Mouse (Mus musculus) heart, adult 2 months (tissue): Measurements from ENCODE around the gene Tex264. TPM values are rescaled to one million over a fixed set of nuclear protein-coding genes. Genes with fewer than 3 reads are reported as not detected.

ENCODE experiments used
- DNase-seq, 2 experiments: peaks; one replicate each; pipeline ENCODE4 v3.0.0; 2021
- H3K27ac ChIP-seq: fragments of 200-600 bp; 2 replicates; pipeline ENCODE4 v1.8.1; 2022
- H3K27me3 ChIP-seq: fragments of 200-500 bp; 2 replicates; pipeline ENCODE4 v1.6.1; 2012; ENCODE audit warnings: mild to moderate bottlenecking, low read length, inconsistent platforms, mixed read lengths; ENCODE audit not compliant: control insufficient read depth, insufficient read depth
- H3K36me3 ChIP-seq: fragments of 200-500 bp; 2 replicates; pipeline ENCODE4 v1.6.1; 2012; ENCODE audit warnings: low read length, inconsistent platforms; ENCODE audit not compliant: control insufficient read depth, insufficient read depth
- H3K4me1 ChIP-seq: fragments of 200-500 bp; 2 replicates; pipeline ENCODE4 v1.6.1; 2011; ENCODE audit warnings: low read length; ENCODE audit not compliant: control insufficient read depth, insufficient read depth
- H3K4me3 ChIP-seq: fragments of 200-600 bp; 2 replicates; pipeline ENCODE4 v1.8.1; 2022
- H3K79me2 ChIP-seq: fragments of 200-500 bp; replicated peaks from 2 replicates; pipeline ENCODE4 v1.6.1; 2012; ENCODE audit warnings: mild to moderate bottlenecking, inconsistent platforms, low read length, moderate library complexity, mixed read lengths; ENCODE audit not compliant: control insufficient read depth, insufficient read depth
- H3K9ac ChIP-seq: fragments of 200-500 bp; 2 replicates; pipeline ENCODE4 v1.6.1; 2012; ENCODE audit warnings: low read depth, mild to moderate bottlenecking, control low read depth, inconsistent platforms, low read length, mixed read lengths
- CTCF ChIP-seq: fragments of 200-600 bp; IDR thresholded peaks from 2 replicates; pipeline ENCODE4 v1.8.1; 2022; ENCODE audit warnings: antibody characterized with exemption, mild to moderate bottlenecking, moderate library complexity
- EP300 ChIP-seq: fragments of 200-500 bp; IDR thresholded peaks from 2 replicates; pipeline ENCODE4 v1.6.1; 2011; ENCODE audit warnings: low read depth, low read length, control low read depth; ENCODE audit not compliant: insufficient read depth
- POLR2A ChIP-seq: fragments of 200-500 bp; IDR thresholded peaks from 2 replicates; pipeline ENCODE4 v1.6.1; 2011; ENCODE audit warnings: mild to moderate bottlenecking, low read depth, low read length, control low read depth; ENCODE audit not compliant: insufficient read depth
- WGBS: fragments of 180-500 bp; shearing (Covaris S2); methylation state at CpG from one replicate; pipeline ENCODE4 v1.1.7; 2018; 5-methylcytosine and 5-hydroxymethylcytosine counted together
- intact Hi-C: fragments of 180-260 bp; cut with DNase I; formaldehyde crosslinking; loops from one replicate; pipeline ENCODE4 v1.15.1; 2025
- polyA plus RNA-seq: library from polyadenylated mRNA; depleted of rRNA; stranded (reverse); fragments of >200 nt; gene quantifications from 2 replicates; pipeline ENCODE4 v1.2.3, GENCODE M21; 2012
- total RNA-seq, 2 experiments: library from RNA; stranded (reverse); gene quantifications; 2 replicates each; pipeline ENCODE4 v1.2.3; 2021

Tex264 gene
- total and polyA plus RNA-seq, 3 experiments = 40.3 to 62.1 (median 47.6) TPM

- Histone ChIP-seq H3K9ac (no peak overlapping the region), H3K27ac (no peak overlapping the region), H3K79me2 (no peaks in the 10 kb centered on the region), H3K36me3 (no peaks in the 10 kb centered on the region), H3K4me3 (no peak overlapping the region), H3K4me1 (no peaks in the 10 kb centered on the region), H3K27me3 (no peaks in the 10 kb centered on the region)
- no peak for TF ChIP-seq POLR2A
- no peak for TF ChIP-seq CTCF
- TF ChIP-seq EP300 = no peak
- WGBS = 96% methylated on average over 4 of the region's 4 CpGs
- no peak for DNase-seq
- intact Hi-C loops = no loop called here
Observed at GRCm38 (mm10) chr9:106716729-106717128, 31.0 kb upstream of the Tex264 start.

- no peak for TF ChIP-seq CTCF
- TF ChIP-seq POLR2A = no peak
- no peak for TF ChIP-seq EP300
- H3K79me2 ChIP-seq = no peaks in the 10 kb centered on the region
- DNase-seq = no peak
- H3K9ac ChIP-seq = no peak overlapping the region
- H3K27ac ChIP-seq = no peak overlapping the region
- H3K4me3 ChIP-seq = no peak overlapping the region
- intact Hi-C loops = no loop called here
- no peaks in the 10 kb centered on the region for H3K27me3 ChIP-seq
- WGBS = 96% methylated on average over 2 of the region's 2 CpGs
- H3K4me1 ChIP-seq = no peaks in the 10 kb centered on the region
- no peaks in the 10 kb centered on the region for H3K36me3 ChIP-seq
Observed at GRCm38 (mm10) chr9:106716232-106716631, 30.5 kb upstream of the Tex264 start.

GRCm38 (mm10) chr9:106712470-106712869 lies 26.7 kb upstream of the Tex264 start:
- no peak overlapping the region for H3K9ac ChIP-seq
- intact Hi-C loops = no loop called here
- TF ChIP-seq CTCF (no peak), EP300 (no peak), POLR2A (no peak)
- H3K4me1 ChIP-seq = no peaks in the 10 kb centered on the region
- DNase-seq = no peak
- H3K4me3 ChIP-seq = no peak overlapping the region
- H3K27ac ChIP-seq = no peak overlapping the region
- no peaks in the 10 kb centered on the region for H3K27me3 ChIP-seq
- no peaks in the 10 kb centered on the region for H3K79me2 ChIP-seq
- H3K36me3 ChIP-seq = no peaks in the 10 kb centered on the region
- WGBS = 99% methylated on average over 2 of the region's 2 CpGs

GRCm38 (mm10) chr9:106692973-106693481 lies 7.3 kb upstream of the Tex264 start:
- intact Hi-C loops = no loop called here
- TF ChIP-seq POLR2A = no peak
- no peak for TF ChIP-seq EP300
- no peak for TF ChIP-seq CTCF
- no peak overlapping the region for H3K4me3 ChIP-seq
- H3K27ac ChIP-seq = no peak overlapping the region
- H3K27me3 ChIP-seq = no peaks in the 10 kb centered on the region
- H3K9ac ChIP-seq = no peak overlapping the region
- no peaks in the 10 kb centered on the region for H3K79me2 ChIP-seq
- H3K4me1 ChIP-seq = no peaks in the 10 kb centered on the region
- WGBS = 87% methylated on average over 11 of the region's 11 CpGs
- no peaks in the 10 kb centered on the region; the same call in 1 of the 2 replicates for H3K36me3 ChIP-seq
- no peak for DNase-seq

- no peak for DNase-seq
- WGBS = 77% methylated on average over 8 of the region's 8 CpGs
- intact Hi-C loops = loop anchor here (5.0 to 10.0 kb wide), 3 partner anchors 198 to 856 kb away; partner anchors contain the start of genes Cyb561d2, Mapkapk3, Nprl2 and Rbm15b
Observed at GRCm38 (mm10) chr9:106688834-106689233, 3.1 kb upstream of the Tex264 start.

GRCm38 (mm10) chr9:106686983-106687650 lies 1.4 kb upstream of the Tex264 start:
- peak; percentile 67 to 70 for DNase-seq
- Histone ChIP-seq H3K27ac (no peak overlapping the region), H3K9ac (no peak overlapping the region), H3K36me3 (no peaks in the 10 kb centered on the region), H3K4me1 (peaks cover 4% of the 10 kb centered on the region), H3K79me2 (no peaks in the 10 kb centered on the region), H3K27me3 (no peaks in the 10 kb centered on the region), H3K4me3 (no peak overlapping the region)
- intact Hi-C loops = loop anchor here (2.0 to 10.0 kb wide), 4 partner anchors 132 to 858 kb away; partner anchors contain the start of genes Cyb561d2, Mapkapk3, Nprl2 and Rbm15b
- 21% methylated on average over 8 of the region's 8 CpGs for WGBS
- no peak for TF ChIP-seq POLR2A
- TF ChIP-seq CTCF = peak; percentile 96
- 0 out of 2 replicates have a peak, but pooled peaks have one; percentile 47 for TF ChIP-seq EP300

More at GRCm38 (mm10) chr9:106688834-106689233, 3.1 kb upstream of the Tex264 start:
- Histone ChIP-seq H3K9ac (no peak overlapping the region), H3K4me1 (peaks cover 4% of the 10 kb centered on the region), H3K27me3 (no peaks in the 10 kb centered on the region), H3K79me2 (no peaks in the 10 kb centered on the region), H3K27ac (no peak overlapping the region), H3K4me3 (no peak overlapping the region), H3K36me3 (no peaks in the 10 kb centered on the region)
- TF ChIP-seq CTCF = no peak
- TF ChIP-seq POLR2A = no peak
- TF ChIP-seq EP300 = no peak
